Mouse (Mus musculus) liver, postnatal 0 days (tissue): ENCODE measurements around the gene Zfp462. TPM values are rescaled to one million over a fixed set of nuclear protein-coding genes. Genes with fewer than 3 reads are reported as not detected.

Experiments used
- ATAC-seq: fragments of 200-750 bp; cut with Nextera tagmentation; 2 replicates; pipeline ENCODE4 v1.8.0; 2017; ENCODE audit warnings: mild to moderate bottlenecking, moderate library complexity
- DNase-seq: peaks from one replicate; pipeline ENCODE4 v3.0.0-alpha.2; 2016
- H3K27ac ChIP-seq: fragments of 300-500 bp; sonication (generic); 2 replicates; pipeline ENCODE4 v1.5.1; 2014; ENCODE audit warnings: antibody characterized with exemption, moderate library complexity, mild to moderate bottlenecking, low read depth
- H3K27me3 ChIP-seq: fragments of 300-500 bp; sonication (generic); 2 replicates; pipeline ENCODE4 v1.6.1; 2014; ENCODE audit warnings: low read length, control low read depth, mixed read lengths; ENCODE audit not compliant: insufficient read depth
- H3K36me3 ChIP-seq: fragments of 300-500 bp; sonication (generic); replicated peaks from 2 replicates; pipeline ENCODE4 v1.6.1; 2014; ENCODE audit warnings: mild to moderate bottlenecking, control low read depth, low read length, moderate library complexity, mixed read lengths; ENCODE audit not compliant: insufficient read depth
- H3K4me1 ChIP-seq: fragments of 300-500 bp; sonication (generic); 2 replicates; pipeline ENCODE4 v1.6.1; 2014; ENCODE audit warnings: antibody characterized with exemption, mild to moderate bottlenecking, control low read depth; ENCODE audit not compliant: insufficient read depth
- H3K4me2 ChIP-seq: fragments of 300-500 bp; sonication (generic); 2 replicates; pipeline ENCODE4 v1.6.1; 2014; ENCODE audit warnings: low read depth, mild to moderate bottlenecking, low read length, moderate library complexity, mixed read lengths
- H3K4me3 ChIP-seq: fragments of 300-500 bp; sonication (generic); 2 replicates; pipeline ENCODE4 v1.5.1; 2014; ENCODE audit warnings: low read depth, low read length
- H3K9ac ChIP-seq: fragments of 300-500 bp; sonication (generic); replicated peaks from 2 replicates; pipeline ENCODE4 v1.6.1; 2014; ENCODE audit warnings: mild to moderate bottlenecking, moderate library complexity
- H3K9me3 ChIP-seq: fragments of 300-500 bp; sonication (generic); 2 replicates; pipeline ENCODE4 v1.6.1; 2016; ENCODE audit warnings: mild to moderate bottlenecking, control low read depth, low read length, mixed read lengths
- CTCF ChIP-seq: sonication (generic); IDR thresholded peaks from 2 replicates; pipeline ENCODE4 v1.5.1; 2016; ENCODE audit warnings: antibody characterized with exemption, low read depth
- EP300 ChIP-seq: IDR thresholded peaks from 2 replicates; pipeline ENCODE4 v1.6.1; 2016; ENCODE audit warnings: antibody characterized with exemption, low read depth, mild to moderate bottlenecking
- WGBS: fragments of 180-500 bp; shearing (Covaris S2); extraction: QIAGEN DNeasy Blood & Tissue Kit; methylation state at CpG from one replicate; pipeline ENCODE4 v1.1.7; 2014; ENCODE audit not compliant: insufficient replicate concordance; 5-methylcytosine and 5-hydroxymethylcytosine counted together
- polyA plus RNA-seq: library from polyadenylated mRNA; unstranded; fragments of >200 nt; fragmentation: Nextera tagmentation; extraction: Ambion mirVana; gene quantifications from 2 replicates; pipeline ENCODE4 v1.2.1, GENCODE M21; 2015

Zfp462 gene
- polyA plus RNA-seq, 1 experiment from 2014 or later, result 0.14 TPM

DNA sequence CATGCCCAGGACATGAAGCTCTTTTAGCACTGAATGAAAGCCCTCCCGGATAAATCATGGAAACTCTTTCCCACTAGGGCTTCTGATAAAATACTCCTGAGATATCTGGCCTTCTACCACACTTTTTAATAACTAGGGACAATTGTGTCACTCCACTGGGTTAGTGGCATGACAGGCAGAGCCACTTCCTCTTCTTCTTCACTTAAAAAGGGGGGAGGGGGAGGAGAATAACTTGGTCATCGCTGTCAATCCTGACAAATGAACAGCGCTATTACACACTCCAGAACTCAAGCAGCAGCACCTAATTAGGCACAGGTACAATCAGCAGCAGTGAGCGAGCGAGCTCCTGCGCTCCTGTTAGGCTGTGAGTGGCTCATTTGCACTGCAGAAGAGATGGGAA lies 153.5 kb downstream of the Zfp462 start:
- Histone ChIP-seq H3K4me3 (no peak overlapping the region), H3K9ac (no peak overlapping the region), H3K36me3 (no peaks in the 10 kb centered on the region), H3K9me3 (no peaks in the 10 kb centered on the region), H3K27ac (no peak overlapping the region), H3K4me2 (no peak overlapping the region), H3K27me3 (no peaks in the 10 kb centered on the region), H3K4me1 (no peaks in the 10 kb centered on the region)
- ATAC-seq, result no peak
- no peak for DNase-seq
- 58% methylated on average over 6 of the region's 6 CpGs for WGBS
- no peak for TF ChIP-seq CTCF
- TF ChIP-seq EP300, result no peak

DNA sequence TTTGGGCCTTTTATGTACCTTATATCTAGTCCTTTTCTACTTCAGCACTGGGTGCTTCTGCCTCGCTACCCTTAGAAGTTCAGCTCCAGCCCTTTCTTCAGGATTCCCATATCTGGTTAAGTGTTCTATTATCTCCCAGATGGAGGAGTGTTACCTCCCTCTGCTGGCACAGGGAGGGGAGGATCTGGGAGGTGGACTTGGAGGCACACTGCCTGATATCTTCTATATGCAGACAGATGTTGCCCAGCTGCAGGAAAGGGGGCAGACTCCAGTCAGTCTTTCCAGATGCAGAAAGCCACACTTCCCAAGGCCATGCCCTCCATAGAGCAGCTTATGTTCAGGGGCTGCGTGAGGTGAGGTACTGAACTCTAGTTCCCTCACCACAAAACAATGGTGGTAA lies 156.0 kb downstream of the Zfp462 start:
- no peak overlapping the region for H3K9ac ChIP-seq
- no peak for DNase-seq
- H3K36me3 ChIP-seq, result no peaks in the 10 kb centered on the region
- H3K9me3 ChIP-seq, result no peaks in the 10 kb centered on the region
- H3K4me1 ChIP-seq, result no peaks in the 10 kb centered on the region
- no peak overlapping the region for H3K4me2 ChIP-seq
- ATAC-seq, result no peak
- no peak overlapping the region for H3K4me3 ChIP-seq
- no peak overlapping the region for H3K27ac ChIP-seq
- TF ChIP-seq CTCF (peak; percentile 48), EP300 (no peak)
- 58% methylated on average over 2 of the region's 2 CpGs for WGBS
- no peaks in the 10 kb centered on the region for H3K27me3 ChIP-seq

DNA sequence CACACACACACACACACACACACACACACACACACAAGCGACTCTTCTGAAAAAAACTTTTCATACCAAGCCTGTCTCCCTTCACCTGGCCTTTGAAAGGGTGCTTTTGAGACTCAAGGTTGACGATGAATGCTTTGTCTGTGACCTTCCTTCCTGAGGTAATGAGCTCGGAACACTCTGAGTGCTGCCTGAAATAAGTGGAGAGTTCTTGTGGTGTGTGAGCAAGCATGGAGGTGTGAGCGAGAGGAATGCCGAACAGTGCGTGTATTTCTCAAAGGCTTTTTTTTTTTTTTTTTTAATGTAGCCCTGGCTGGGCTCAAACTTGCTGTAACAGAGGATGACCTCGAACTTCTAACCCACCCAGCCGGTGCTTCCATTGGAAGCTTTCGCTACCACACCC lies 156.8 kb downstream of the Zfp462 start:
- Histone ChIP-seq H3K9ac (no peak overlapping the region), H3K27ac (no peak overlapping the region), H3K4me3 (no peak overlapping the region), H3K36me3 (no peaks in the 10 kb centered on the region), H3K27me3 (no peaks in the 10 kb centered on the region), H3K4me1 (no peaks in the 10 kb centered on the region), H3K4me2 (no peak overlapping the region), H3K9me3 (no peaks in the 10 kb centered on the region)
- TF ChIP-seq CTCF (no peak), EP300 (no peak)
- 71% methylated on average over 9 of the region's 9 CpGs for WGBS
- ATAC-seq (no peak), DNase-seq (no peak)

DNA sequence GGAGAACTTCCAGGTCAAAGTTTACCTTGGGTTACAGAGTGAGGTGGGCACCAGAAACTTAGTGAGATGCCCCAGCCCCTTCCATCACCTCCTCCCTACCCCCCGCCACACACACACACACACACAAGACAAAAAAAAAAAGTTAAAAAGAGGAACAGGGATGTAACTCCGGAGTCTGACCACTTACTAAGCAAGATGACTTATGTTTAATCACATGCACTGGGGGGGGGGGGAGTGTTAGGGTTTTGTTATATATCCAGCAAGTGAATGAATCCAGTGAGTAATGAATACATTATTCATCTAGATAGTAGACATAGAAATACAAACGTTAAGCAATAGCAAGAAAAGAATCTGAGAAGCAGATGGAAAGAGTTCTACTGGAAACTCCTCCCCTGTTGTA lies 157.5 kb downstream of the Zfp462 start:
- 50% methylated on average over 3 of the region's 3 CpGs for WGBS
- DNase-seq (no peak), ATAC-seq (no peak)

DNA sequence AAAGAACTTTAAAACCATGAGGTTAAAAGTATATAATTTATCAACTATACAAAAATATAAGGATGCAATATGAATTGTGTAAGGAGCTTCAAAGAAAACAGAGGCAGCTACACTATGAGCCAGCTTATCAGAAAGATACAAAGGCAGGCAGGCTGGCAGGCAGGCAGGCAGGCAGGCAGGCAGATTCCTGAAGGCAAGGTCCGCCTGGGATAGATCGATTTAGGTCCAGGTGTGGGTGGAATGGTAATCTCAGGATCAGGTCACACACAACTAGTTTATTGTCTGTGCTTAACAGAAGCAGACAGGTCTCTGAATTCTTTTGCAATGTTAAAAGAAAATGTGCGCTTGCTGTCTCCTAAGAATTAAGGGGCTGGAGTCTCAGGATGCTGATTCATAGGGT lies 158.7 kb downstream of the Zfp462 start:
- DNase-seq (no peak), ATAC-seq (no peak)
- H3K9ac ChIP-seq, result no peak overlapping the region
- H3K27ac ChIP-seq, result no peak overlapping the region
- TF ChIP-seq CTCF, result no peak
- TF ChIP-seq EP300, result no peak
- H3K4me2 ChIP-seq, result no peak overlapping the region
- no peak overlapping the region for H3K4me3 ChIP-seq
- H3K27me3 ChIP-seq, result no peaks in the 10 kb centered on the region
- no peaks in the 10 kb centered on the region for H3K36me3 ChIP-seq
- H3K4me1 ChIP-seq, result no peaks in the 10 kb centered on the region
- no peaks in the 10 kb centered on the region for H3K9me3 ChIP-seq
- WGBS, result 59% methylated on average over 3 of the region's 3 CpGs

More for the DNA sequence above, 157.5 kb downstream of the Zfp462 start:
- TF ChIP-seq EP300 (no peak), CTCF (no peak)
- Histone ChIP-seq H3K9me3 (no peaks in the 10 kb centered on the region), H3K4me1 (no peaks in the 10 kb centered on the region), H3K4me2 (no peak overlapping the region), H3K4me3 (no peak overlapping the region), H3K27ac (no peak overlapping the region), H3K9ac (no peak overlapping the region), H3K27me3 (no peaks in the 10 kb centered on the region), H3K36me3 (no peaks in the 10 kb centered on the region)

DNA sequence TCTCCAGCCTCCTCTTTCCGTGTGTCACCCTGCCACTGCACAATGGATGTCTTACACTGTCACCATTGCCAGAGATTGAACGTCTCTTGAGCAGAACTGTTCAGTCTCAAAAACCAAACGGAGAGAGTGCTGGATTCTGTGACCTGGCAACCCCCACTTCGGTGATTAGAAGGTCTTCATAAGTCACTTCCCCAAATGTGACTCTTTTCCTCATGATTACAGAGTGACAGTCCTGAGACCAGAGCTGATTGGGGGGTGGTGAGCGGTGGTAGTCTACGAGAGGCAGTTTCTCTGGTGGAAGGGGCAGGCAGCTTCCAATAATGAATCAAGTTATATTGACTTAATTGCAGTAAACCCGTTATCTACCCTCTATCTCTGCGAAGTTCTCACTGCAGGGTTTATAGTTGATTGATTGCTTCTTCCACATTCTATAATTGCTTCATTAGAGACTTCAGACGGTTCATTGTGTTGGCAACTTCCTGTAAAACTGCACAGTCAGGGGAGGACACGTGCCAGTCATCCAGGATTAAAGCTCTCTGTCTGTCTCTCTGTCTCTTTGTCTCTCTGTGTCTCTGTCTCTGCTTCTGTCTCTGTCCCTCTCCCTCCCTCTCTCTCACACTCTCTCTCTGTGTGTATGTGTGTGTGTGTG lies 173.1 kb downstream of the Zfp462 start:
- Histone ChIP-seq H3K4me2 (no peak overlapping the region), H3K27ac (no peak overlapping the region), H3K36me3 (no peaks in the 10 kb centered on the region), H3K9ac (no peak overlapping the region), H3K9me3 (no peaks in the 10 kb centered on the region), H3K27me3 (no peaks in the 10 kb centered on the region), H3K4me1 (no peaks in the 10 kb centered on the region), H3K4me3 (no peak overlapping the region)
- TF ChIP-seq EP300 (no peak), CTCF (no peak)
- ATAC-seq, result no peak
- no peak for DNase-seq
- 32% methylated on average over 10 of the region's 10 CpGs for WGBS
